Mouse (Mus musculus): ENCODE measurements around the gene H2al1m.
"Not testable (repeated sequence)": the region's sequence is repeated elsewhere in the genome, so short reads cannot be mapped to it uniquely, and the experiment has no call there.

The H2al1m gene

GRCm38 (mm10) chrX:9283464-9283863 lies at the start of gene H2al1m:
Gene H2al1m (plus strand): TSS chrX:9283764.
- not testable (repeated sequence) for DNase-seq (ENCODE audit: extremely low read depth, low read depth, low spot score)

- DNase-seq (ENCODE audit: extremely low read depth, low read depth, low spot score): no peak
These were observed 42.6 kb upstream of the H2al1m start for GRCm38 (mm10) chrX:9240737-9241591.

- DNase-seq (ENCODE audit: extremely low read depth, low read depth, low spot score): no peak
These were observed 40.1 kb upstream of the H2al1m start for GRCm38 (mm10) chrX:9243381-9243864.

- no peak for DNase-seq (ENCODE audit: extremely low read depth, low read depth, low spot score)
These were observed 38.8 kb upstream of the H2al1m start for GRCm38 (mm10) chrX:9244603-9245336.

GRCm38 (mm10) chrX:9248911-9249310 lies 34.7 kb upstream of the H2al1m start:
- no peak for DNase-seq (ENCODE audit: extremely low read depth, low read depth, low spot score)

GRCm38 (mm10) chrX:9253990-9254389 lies 29.6 kb upstream of the H2al1m start:
- no peak for DNase-seq (ENCODE audit: extremely low read depth, low read depth, low spot score)

GRCm38 (mm10) chrX:9254901-9255300 lies 28.7 kb upstream of the H2al1m start:
- DNase-seq (ENCODE audit: extremely low read depth, low read depth, low spot score): no peak

GRCm38 (mm10) chrX:9256766-9257165 lies 26.8 kb upstream of the H2al1m start, which contains the start of gene Gm14862:
Gene Gm14862 (minus strand): TSS chrX:9256899.
- no peak for DNase-seq (ENCODE audit: extremely low read depth, low read depth, low spot score)

GRCm38 (mm10) chrX:9257831-9258230 lies 25.7 kb upstream of the H2al1m start:
- DNase-seq (ENCODE audit: extremely low read depth, low read depth, low spot score): no peak

GRCm38 (mm10) chrX:9259267-9259666 lies 24.3 kb upstream of the H2al1m start:
- no peak for DNase-seq (ENCODE audit: extremely low read depth, low read depth, low spot score)

GRCm38 (mm10) chrX:9271112-9271511 lies 12.5 kb upstream of the H2al1m start:
- no peak for DNase-seq (ENCODE audit: extremely low read depth, low read depth, low spot score)

- no peak for DNase-seq (ENCODE audit: extremely low read depth, low read depth, low spot score)
These were observed 11.6 kb upstream of the H2al1m start for GRCm38 (mm10) chrX:9271947-9272459.

GRCm38 (mm10) chrX:9272460-9273361 lies 10.9 kb upstream of the H2al1m start, which contains the start of gene Xk:
Gene Xk (plus strand): TSS chrX:9272756.
- DNase-seq (ENCODE audit: extremely low read depth, low read depth, low spot score): no peak

GRCm38 (mm10) chrX:9273377-9274002 lies 10.1 kb upstream of the H2al1m start:
- DNase-seq (ENCODE audit: extremely low read depth, low read depth, low spot score): no peak

- DNase-seq (ENCODE audit: extremely low read depth, low read depth, low spot score): no peak
These were observed 9.2 kb upstream of the H2al1m start for GRCm38 (mm10) chrX:9274321-9274720.

- not testable (repeated sequence) for DNase-seq (ENCODE audit: extremely low read depth, low read depth, low spot score)
These were observed 9.7 kb downstream of the H2al1m start for GRCm38 (mm10) chrX:9293140-9293829.

GRCm38 (mm10) chrX:9298413-9298864 lies 14.9 kb downstream of the H2al1m start:
- no peak for DNase-seq (ENCODE audit: extremely low read depth, low read depth, low spot score)

GRCm38 (mm10) chrX:9302791-9303190 lies 19.2 kb downstream of the H2al1m start:
- DNase-seq (ENCODE audit: extremely low read depth, low read depth, low spot score): no peak

GRCm38 (mm10) chrX:9303455-9303854 lies 19.9 kb downstream of the H2al1m start:
- DNase-seq (ENCODE audit: extremely low read depth, low read depth, low spot score): no peak
